Mouse (Mus musculus): Measurements from ENCODE around the gene Col16a1.

Gene Col16a1

GRCm38 (mm10) chr4:130044211-130044610, 3.4 kb upstream of the Col16a1 start:
- peak in 1 of 2 experiments; percentile 53 for DNase-seq (ENCODE audit: low spot score in 2 of 2)

GRCm38 (mm10) chr4:130045609-130046008, 2.0 kb upstream of the Col16a1 start:
- no peak for DNase-seq (ENCODE audit: low spot score in 2 of 2)

- DNase-seq (ENCODE audit: low spot score in 2 of 2) = peak in 1 of 2 experiments; percentile 53
Measured at GRCm38 (mm10) chr4:130048203-130048479, 501 bp downstream of the Col16a1 start.

- peak in 1 of 2 experiments; percentile 49 for DNase-seq (ENCODE audit: low spot score in 2 of 2)
Measured at GRCm38 (mm10) chr4:130050056-130050824, 2.6 kb downstream of the Col16a1 start.

- no peak for DNase-seq (ENCODE audit: low spot score in 2 of 2)
Measured at GRCm38 (mm10) chr4:130052283-130052682, 4.6 kb downstream of the Col16a1 start.

GRCm38 (mm10) chr4:130053111-130053510, 5.5 kb downstream of the Col16a1 start:
- no peak for DNase-seq (ENCODE audit: low spot score in 2 of 2)

- peak; percentile 68 to 72 for DNase-seq (ENCODE audit: low spot score in 2 of 2)
Measured at GRCm38 (mm10) chr4:130054727-130055126, 7.1 kb downstream of the Col16a1 start.

GRCm38 (mm10) chr4:130055160-130056010, 7.7 kb downstream of the Col16a1 start:
- no peak for DNase-seq (ENCODE audit: low spot score in 2 of 2)

- no peak for DNase-seq (ENCODE audit: low spot score in 2 of 2)
Measured at GRCm38 (mm10) chr4:130056011-130056322, 8.3 kb downstream of the Col16a1 start.

GRCm38 (mm10) chr4:130056471-130056870, 8.8 kb downstream of the Col16a1 start:
- DNase-seq (ENCODE audit: low spot score in 2 of 2) = no peak

GRCm38 (mm10) chr4:130060937-130061336, 13.3 kb downstream of the Col16a1 start:
- no peak for DNase-seq (ENCODE audit: low spot score in 2 of 2)

- DNase-seq (ENCODE audit: low spot score in 2 of 2) = no peak
Measured at GRCm38 (mm10) chr4:130063191-130063590, 15.6 kb downstream of the Col16a1 start.

- no peak for DNase-seq (ENCODE audit: low spot score in 2 of 2)
Measured at GRCm38 (mm10) chr4:130066816-130067215, 19.2 kb downstream of the Col16a1 start.

- no peak for DNase-seq (ENCODE audit: low spot score in 2 of 2)
Measured at GRCm38 (mm10) chr4:130070523-130070922, 22.9 kb downstream of the Col16a1 start.

GRCm38 (mm10) chr4:130071758-130072157, 24.1 kb downstream of the Col16a1 start:
- no peak for DNase-seq (ENCODE audit: low spot score in 2 of 2)

- no peak for DNase-seq (ENCODE audit: low spot score in 2 of 2)
Measured at GRCm38 (mm10) chr4:130073367-130073766, 25.7 kb downstream of the Col16a1 start.

- peak; percentile 69 to 77 for DNase-seq (ENCODE audit: low spot score in 2 of 2)
Measured at GRCm38 (mm10) chr4:130074761-130075515, 27.3 kb downstream of the Col16a1 start.

GRCm38 (mm10) chr4:130076856-130077255, 29.2 kb downstream of the Col16a1 start:
- DNase-seq (ENCODE audit: low spot score in 2 of 2) = peak in 1 of 2 experiments; percentile 65

- DNase-seq (ENCODE audit: low spot score in 2 of 2) = peak; percentile 57 to 61
Measured at GRCm38 (mm10) chr4:130078816-130079485, 31.3 kb downstream of the Col16a1 start.

- DNase-seq (ENCODE audit: low spot score in 2 of 2) = no peak
Measured at GRCm38 (mm10) chr4:130079521-130079920, 31.9 kb downstream of the Col16a1 start.

GRCm38 (mm10) chr4:130081345-130082190, 33.9 kb downstream of the Col16a1 start:
- DNase-seq (ENCODE audit: low spot score in 2 of 2) = peak; percentile 92

Data from right cerebral cortex, postnatal 10 days (tissue).